Mouse (Mus musculus) bone marrow, adult 2 months (tissue): ENCODE data around the gene Uvrag. TPM values are rescaled to one million over a fixed set of nuclear protein-coding genes. Genes with fewer than 3 reads are reported as not detected.

Experiments used
- H3K27ac ChIP-seq: fragments of 200-500 bp; 2 replicates; pipeline ENCODE4 v1.5.1; 2012; ENCODE audit warnings: low read depth, mild to moderate bottlenecking, control low read depth, inconsistent platforms, low read length; ENCODE audit not compliant: control insufficient read depth, poor library complexity, insufficient read depth
- H3K4me1 ChIP-seq: fragments of 200-500 bp; 2 replicates; pipeline ENCODE4 v1.6.1; 2011; ENCODE audit warnings: low read length; ENCODE audit not compliant: control insufficient read depth, insufficient read depth
- H3K4me3 ChIP-seq: fragments of 200-500 bp; replicated peaks from 2 replicates; pipeline ENCODE3; 2011; ENCODE audit warnings: mild to moderate bottlenecking, low read depth, low read length, control low read depth; ENCODE audit not compliant: control insufficient read depth
- CTCF ChIP-seq: fragments of 200-500 bp; IDR thresholded peaks from 2 replicates; pipeline ENCODE4 v1.5.1; 2011; ENCODE audit warnings: low read length, control low read depth; ENCODE audit not compliant: control insufficient read depth, insufficient read depth
- POLR2A ChIP-seq: fragments of 200-500 bp; IDR thresholded peaks from 2 replicates; pipeline ENCODE4 v1.6.1; 2011; ENCODE audit warnings: low read depth, mild to moderate bottlenecking, control low read depth, low read length, borderline replicate concordance; ENCODE audit not compliant: control insufficient read depth
- WGBS: fragments of 180-500 bp; shearing (Covaris S2); methylation state at CpG from one replicate; pipeline ENCODE4 v1.1.7; 2018; 5-methylcytosine and 5-hydroxymethylcytosine counted together
- polyA plus RNA-seq: library from polyadenylated mRNA; stranded (reverse); fragments of >200 nt; gene quantifications from 2 replicates; pipeline ENCODE4 v1.2.4, GENCODE M21; 2011; ENCODE audit warnings: low replicate concordance; ENCODE audit not compliant: missing spikeins, insufficient read depth, insufficient read length

Uvrag gene
- polyA plus RNA-seq, 1 experiment, result 38.2 TPM

DNA sequence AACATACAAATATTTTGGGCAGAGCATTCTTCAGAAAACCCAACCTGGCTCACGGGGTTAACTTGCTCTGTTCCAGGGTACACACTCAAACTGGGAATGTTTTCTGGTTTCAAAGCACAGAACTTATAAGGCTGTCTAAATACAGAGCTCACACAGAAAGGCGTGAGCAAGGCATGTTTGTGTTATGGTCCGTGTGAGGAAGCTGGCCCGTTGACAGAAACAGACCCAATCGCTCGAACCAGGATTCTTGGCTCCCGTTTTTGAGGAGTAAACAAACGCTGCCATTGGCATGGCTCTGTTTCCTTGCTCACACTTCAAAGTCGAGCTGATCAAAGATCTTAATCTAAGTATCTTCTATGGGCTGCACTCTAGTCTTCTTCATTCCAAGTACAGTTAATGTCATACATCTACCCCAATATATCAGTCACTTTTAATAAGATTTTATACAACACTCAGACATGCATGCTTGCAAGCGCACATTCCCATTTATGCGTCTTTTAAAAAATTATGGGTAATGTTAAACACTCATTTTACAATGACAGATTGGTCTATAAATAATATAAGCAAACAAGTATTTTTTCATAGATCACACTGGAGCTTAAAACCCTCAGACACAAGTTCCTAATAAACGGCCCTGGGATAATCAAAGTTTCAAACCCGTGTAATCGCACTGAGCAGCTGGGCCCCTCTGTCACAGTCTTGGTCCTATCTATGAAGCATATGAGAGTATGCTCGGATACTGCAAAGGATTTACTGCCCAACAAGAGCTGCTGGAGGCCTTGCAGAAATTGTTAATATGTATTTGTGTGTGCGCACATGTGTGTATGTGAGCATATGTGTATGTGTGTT is 133.2 kb downstream of the Uvrag start:
- H3K27ac ChIP-seq, result no peak overlapping the region
- 87% methylated on average over 16 of the region's 16 CpGs for WGBS
- TF ChIP-seq POLR2A, result no peak
- no peak for TF ChIP-seq CTCF

GRCm38 (mm10) chr7:99003231-99003630 is 137.7 kb downstream of the Uvrag start:
- 83% methylated on average over 6 of the region's 6 CpGs for WGBS
- H3K4me1 ChIP-seq, result no peaks in the 10 kb centered on the region
- no peak for TF ChIP-seq CTCF
- TF ChIP-seq POLR2A, result no peak
- H3K27ac ChIP-seq, result no peak overlapping the region
- H3K4me3 ChIP-seq, result no peak overlapping the region

More for the DNA sequence above, 133.2 kb downstream of the Uvrag start:
- no peaks in the 10 kb centered on the region for H3K4me1 ChIP-seq
- H3K4me3 ChIP-seq, result no peak overlapping the region

GRCm38 (mm10) chr7:98998722-98999121 is 142.2 kb downstream of the Uvrag start:
- TF ChIP-seq POLR2A, result no peak
- TF ChIP-seq CTCF, result no peak
- Histone ChIP-seq H3K27ac (no peak overlapping the region), H3K4me1 (no peaks in the 10 kb centered on the region; the same call in 1 of the 2 replicates), H3K4me3 (no peak overlapping the region)

DNA sequence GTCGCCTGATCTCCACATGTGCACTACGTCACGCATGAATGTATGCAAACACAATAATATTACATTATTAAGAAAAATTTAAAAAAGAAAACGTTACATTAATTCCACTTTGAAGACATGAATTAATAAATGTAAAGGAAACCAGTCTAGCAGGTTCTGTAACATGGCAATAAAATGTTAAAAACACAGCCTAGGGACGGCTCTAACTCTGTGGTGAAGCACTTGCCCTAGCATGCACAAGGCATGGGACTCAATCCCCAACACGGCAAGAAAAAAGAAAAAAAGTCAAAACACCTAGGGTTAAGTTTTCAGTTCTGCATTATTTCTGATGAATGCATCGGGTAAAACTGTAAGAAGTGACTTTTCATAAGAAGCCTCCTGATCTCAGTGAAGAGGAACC is 143.2 kb downstream of the Uvrag start:
- 76% methylated on average over 7 of the region's 7 CpGs for WGBS
- no peak for TF ChIP-seq POLR2A
- TF ChIP-seq CTCF, result no peak
- H3K4me3 ChIP-seq, result no peak overlapping the region
- H3K27ac ChIP-seq, result no peak overlapping the region
- peaks cover 3% of the 10 kb centered on the region; the same call in 1 of the 2 replicates for H3K4me1 ChIP-seq

- Histone ChIP-seq H3K27ac (no peak overlapping the region), H3K4me1 (peaks cover 4% of the 10 kb centered on the region; the same call in 1 of the 2 replicates), H3K4me3 (no peak overlapping the region)
- 88% methylated on average over 6 of the region's 6 CpGs for WGBS
- no peak for TF ChIP-seq POLR2A
- TF ChIP-seq CTCF, result no peak
These were observed 144.2 kb downstream of the Uvrag start for GRCm38 (mm10) chr7:98996791-98997190.

DNA sequence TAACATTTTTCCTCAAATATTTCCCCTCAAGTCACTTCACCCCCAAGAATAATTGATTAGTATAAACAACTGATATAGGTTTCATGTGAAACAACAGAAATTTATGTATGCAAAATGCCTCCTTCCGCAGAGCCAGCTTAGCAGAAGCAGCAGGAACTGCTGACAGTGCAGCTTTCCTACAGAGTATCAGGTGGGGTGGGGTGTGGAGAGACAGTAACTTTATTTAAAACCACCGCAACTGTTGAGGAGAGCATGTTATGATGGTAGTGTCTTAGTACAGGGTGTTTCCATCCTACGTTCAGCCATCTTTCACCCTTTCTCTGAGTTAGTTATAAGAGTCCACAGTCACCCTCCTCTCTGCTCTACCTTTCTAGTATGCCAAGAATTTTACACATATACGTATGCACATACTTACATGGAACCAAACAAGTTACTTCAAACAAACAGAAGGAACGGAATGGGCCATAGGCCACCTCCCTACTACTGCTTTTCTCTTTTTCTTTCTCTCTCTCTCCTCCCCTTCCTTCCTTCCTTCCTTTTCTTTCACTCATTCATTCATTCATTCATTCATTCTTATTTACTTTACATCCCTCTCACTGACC is 145.7 kb downstream of the Uvrag start:
- Histone ChIP-seq H3K4me3 (no peak overlapping the region), H3K27ac (no peak overlapping the region), H3K4me1 (peaks cover 4% of the 10 kb centered on the region; the same call in 1 of the 2 replicates)
- WGBS, result 75% methylated on average over 5 of the region's 5 CpGs
- TF ChIP-seq POLR2A (no peak), CTCF (no peak)

GRCm38 (mm10) chr7:98994137-98994536 is 146.8 kb downstream of the Uvrag start:
- no peak overlapping the region for H3K4me3 ChIP-seq
- no peak overlapping the region for H3K27ac ChIP-seq
- WGBS, result 53% methylated on average over 6 of the region's 6 CpGs
- H3K4me1 ChIP-seq, result peaks cover 4% of the 10 kb centered on the region; the same call in 1 of the 2 replicates
- TF ChIP-seq POLR2A (no peak), CTCF (no peak)

DNA sequence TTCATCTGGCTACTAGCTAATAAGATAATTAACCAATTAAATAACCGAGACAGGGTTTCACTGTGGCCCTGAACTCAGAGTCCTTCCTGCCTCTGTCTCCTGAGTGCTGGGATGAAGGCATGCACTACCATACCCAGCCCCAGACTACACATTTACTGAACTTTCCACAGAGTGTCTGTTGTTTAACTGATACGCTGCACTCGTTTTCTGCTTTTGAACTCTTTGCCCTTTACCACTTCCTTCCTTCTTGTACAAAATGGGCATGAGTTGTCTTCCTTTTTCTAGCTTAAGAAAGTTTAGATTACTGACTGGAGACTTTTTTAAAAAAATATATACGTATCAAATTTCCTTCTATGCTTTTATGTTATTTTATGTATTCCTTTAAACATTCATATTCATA is 147.5 kb downstream of the Uvrag start:
- WGBS, result 7% methylated on average over 4 of the region's 4 CpGs
- TF ChIP-seq POLR2A (no peak), CTCF (no peak)
- Histone ChIP-seq H3K4me3 (no peak overlapping the region), H3K4me1 (peaks cover 4% of the 10 kb centered on the region; the same call in 1 of the 2 replicates), H3K27ac (no peak overlapping the region; the same call in 1 of the 2 replicates)
